Mouse (Mus musculus): ENCODE results near the gene Ablim1. TPM values are rescaled to one million over a fixed set of nuclear protein-coding genes. Genes with fewer than 3 reads are reported as not detected.

Ablim1 gene
- polyA plus RNA-seq, 1 experiment from 2014 or later, result 30.2 TPM

GRCm38 (mm10) chr19:57049592-57050090, 265.1 kb downstream of the Ablim1 start:
- no peak overlapping the region for H3K4me2 ChIP-seq (ENCODE audit: low read length)

GRCm38 (mm10) chr19:57047671-57048320, 266.9 kb downstream of the Ablim1 start:
- peaks cover 12% of the 10 kb centered on the region; the same call in 1 of the 2 replicates for H3K36me3 ChIP-seq (ENCODE audit: control insufficient read depth, insufficient read depth, low read length)
- no peaks in the 10 kb centered on the region for H3K4me1 ChIP-seq (replicated peaks; ENCODE audit: control insufficient read depth, insufficient read depth, low read length)
- H3K27me3 ChIP-seq (replicated peaks; ENCODE audit: control insufficient read depth, insufficient read depth, low read length), result no peaks in the 10 kb centered on the region
- H3K4me2 ChIP-seq (ENCODE audit: low read length), result no peak overlapping the region
- H3K9me3 ChIP-seq (ENCODE audit: control insufficient read depth, low read length), result no peaks in the 10 kb centered on the region
- H3K4me3 ChIP-seq (ENCODE audit: low read depth, low read length), result no peak overlapping the region
- 86% methylated on average over 9 of the region's 9 CpGs for WGBS
- H3K9ac ChIP-seq (ENCODE audit: low read length), result no peak overlapping the region
- ATAC-seq (replicated peaks; ENCODE audit: low FRiP score, low TSS enrichment, low read depth), result no peak
- no peak for DNase-seq (ENCODE audit: low spot score)
- no peak overlapping the region for H3K27ac ChIP-seq (ENCODE audit: low read depth)

More at GRCm38 (mm10) chr19:57049592-57050090, 265.1 kb downstream of the Ablim1 start:
- Histone ChIP-seq H3K27ac (ENCODE audit: low read depth) (no peak overlapping the region), H3K4me1 (replicated peaks; ENCODE audit: control insufficient read depth, insufficient read depth, low read length) (no peaks in the 10 kb centered on the region), H3K27me3 (replicated peaks; ENCODE audit: control insufficient read depth, insufficient read depth, low read length) (no peaks in the 10 kb centered on the region), H3K4me3 (ENCODE audit: low read depth, low read length) (no peak overlapping the region), H3K9me3 (ENCODE audit: control insufficient read depth, low read length) (no peaks in the 10 kb centered on the region), H3K9ac (ENCODE audit: low read length) (no peak overlapping the region), H3K36me3 (ENCODE audit: control insufficient read depth, insufficient read depth, low read length) (no peaks in the 10 kb centered on the region)
- no peak for ATAC-seq (replicated peaks; ENCODE audit: low FRiP score, low TSS enrichment, low read depth)
- no peak for DNase-seq (ENCODE audit: low spot score)
- WGBS, result 73% methylated on average over 16 of the region's 16 CpGs

GRCm38 (mm10) chr19:57039258-57039657, 275.5 kb downstream of the Ablim1 start:
- DNase-seq (ENCODE audit: low spot score) (no peak), ATAC-seq (replicated peaks; ENCODE audit: low FRiP score, low TSS enrichment, low read depth) (no peak)
- Histone ChIP-seq H3K9me3 (ENCODE audit: control insufficient read depth, low read length) (no peaks in the 10 kb centered on the region), H3K27ac (ENCODE audit: low read depth) (no peak overlapping the region), H3K36me3 (ENCODE audit: control insufficient read depth, insufficient read depth, low read length) (peaks cover 48% of the 10 kb centered on the region; the same call in 1 of the 2 replicates), H3K4me1 (replicated peaks; ENCODE audit: control insufficient read depth, insufficient read depth, low read length) (no peaks in the 10 kb centered on the region), H3K4me2 (ENCODE audit: low read length) (no peak overlapping the region), H3K9ac (ENCODE audit: low read length) (no peak overlapping the region), H3K27me3 (replicated peaks; ENCODE audit: control insufficient read depth, insufficient read depth, low read length) (no peaks in the 10 kb centered on the region), H3K4me3 (ENCODE audit: low read depth, low read length) (no peak overlapping the region)
- WGBS, result 67% methylated on average over 6 of the region's 6 CpGs

- Histone ChIP-seq H3K27me3 (replicated peaks; ENCODE audit: control insufficient read depth, insufficient read depth, low read length) (no peaks in the 10 kb centered on the region), H3K9me3 (ENCODE audit: control insufficient read depth, low read length) (no peaks in the 10 kb centered on the region), H3K4me2 (ENCODE audit: low read length) (no peak overlapping the region), H3K4me3 (ENCODE audit: low read depth, low read length) (no peak overlapping the region), H3K36me3 (ENCODE audit: control insufficient read depth, insufficient read depth, low read length) (peaks cover 28% of the 10 kb centered on the region; the same call in 1 of the 2 replicates), H3K4me1 (replicated peaks; ENCODE audit: control insufficient read depth, insufficient read depth, low read length) (no peaks in the 10 kb centered on the region), H3K9ac (ENCODE audit: low read length) (no peak overlapping the region), H3K27ac (ENCODE audit: low read depth) (no peak overlapping the region)
- no peak for DNase-seq (ENCODE audit: low spot score)
- WGBS, result 87% methylated on average over 15 of the region's 15 CpGs
- no peak for ATAC-seq (replicated peaks; ENCODE audit: low FRiP score, low TSS enrichment, low read depth)
Observed at GRCm38 (mm10) chr19:57036860-57037259, 277.9 kb downstream of the Ablim1 start.

GRCm38 (mm10) chr19:57031582-57031981, 283.1 kb downstream of the Ablim1 start:
- no peak overlapping the region for H3K4me3 ChIP-seq (ENCODE audit: low read depth, low read length)
- H3K27me3 ChIP-seq (replicated peaks; ENCODE audit: control insufficient read depth, insufficient read depth, low read length), result no peaks in the 10 kb centered on the region
- no peak overlapping the region for H3K4me2 ChIP-seq (ENCODE audit: low read length)
- no peak overlapping the region for H3K9ac ChIP-seq (ENCODE audit: low read length)
- no peak overlapping the region for H3K27ac ChIP-seq (ENCODE audit: low read depth)
- peaks cover 3% of the 10 kb centered on the region; the same call in 1 of the 2 replicates for H3K9me3 ChIP-seq (ENCODE audit: control insufficient read depth, low read length)
- DNase-seq (ENCODE audit: low spot score) (peak; percentile 70), ATAC-seq (replicated peaks; ENCODE audit: low FRiP score, low TSS enrichment, low read depth) (no peak)
- H3K36me3 ChIP-seq (ENCODE audit: control insufficient read depth, insufficient read depth, low read length), result peaks cover 5% of the 10 kb centered on the region; the same call in 1 of the 2 replicates
- 71% methylated on average over 4 of the region's 4 CpGs for WGBS
- H3K4me1 ChIP-seq (replicated peaks; ENCODE audit: control insufficient read depth, insufficient read depth, low read length), result no peaks in the 10 kb centered on the region

- H3K4me1 ChIP-seq (replicated peaks; ENCODE audit: control insufficient read depth, insufficient read depth, low read length), result no peaks in the 10 kb centered on the region
- H3K4me2 ChIP-seq (ENCODE audit: low read length), result no peak overlapping the region
- no peaks in the 10 kb centered on the region for H3K27me3 ChIP-seq (replicated peaks; ENCODE audit: control insufficient read depth, insufficient read depth, low read length)
- no peak overlapping the region for H3K9ac ChIP-seq (ENCODE audit: low read length)
- H3K4me3 ChIP-seq (ENCODE audit: low read depth, low read length), result no peak overlapping the region
- no peak overlapping the region for H3K27ac ChIP-seq (ENCODE audit: low read depth)
- peaks cover 4% of the 10 kb centered on the region; the same call in 1 of the 2 replicates for H3K9me3 ChIP-seq (ENCODE audit: control insufficient read depth, low read length)
- 89% methylated on average over 6 of the region's 6 CpGs for WGBS
- DNase-seq (ENCODE audit: low spot score) (no peak), ATAC-seq (replicated peaks; ENCODE audit: low FRiP score, low TSS enrichment, low read depth) (no peak)
- H3K36me3 ChIP-seq (ENCODE audit: control insufficient read depth, insufficient read depth, low read length), result no peaks in the 10 kb centered on the region
Observed at GRCm38 (mm10) chr19:57029461-57029860, 285.3 kb downstream of the Ablim1 start.

GRCm38 (mm10) chr19:57028327-57029179, 286.2 kb downstream of the Ablim1 start:
- 59% methylated on average over 8 of the region's 8 CpGs for WGBS
- H3K36me3 ChIP-seq (ENCODE audit: control insufficient read depth, insufficient read depth, low read length), result no peaks in the 10 kb centered on the region
- H3K27ac ChIP-seq (ENCODE audit: low read depth), result no peak overlapping the region
- no peaks in the 10 kb centered on the region for H3K4me1 ChIP-seq (replicated peaks; ENCODE audit: control insufficient read depth, insufficient read depth, low read length)
- H3K9me3 ChIP-seq (ENCODE audit: control insufficient read depth, low read length), result peaks cover 4% of the 10 kb centered on the region; the same call in 1 of the 2 replicates
- H3K9ac ChIP-seq (ENCODE audit: low read length), result no peak overlapping the region
- DNase-seq (ENCODE audit: low spot score), result no peak
- H3K4me3 ChIP-seq (ENCODE audit: low read depth, low read length), result no peak overlapping the region
- no peaks in the 10 kb centered on the region for H3K27me3 ChIP-seq (replicated peaks; ENCODE audit: control insufficient read depth, insufficient read depth, low read length)
- no peak for ATAC-seq (replicated peaks; ENCODE audit: low FRiP score, low TSS enrichment, low read depth)
- H3K4me2 ChIP-seq (ENCODE audit: low read length), result no peak overlapping the region

GRCm38 (mm10) chr19:57026501-57026900, 288.2 kb downstream of the Ablim1 start:
- peaks cover 4% of the 10 kb centered on the region; the same call in 1 of the 2 replicates for H3K9me3 ChIP-seq (ENCODE audit: control insufficient read depth, low read length)
- no peak for DNase-seq (ENCODE audit: low spot score)
- no peak overlapping the region for H3K4me3 ChIP-seq (ENCODE audit: low read depth, low read length)
- no peak overlapping the region for H3K9ac ChIP-seq (ENCODE audit: low read length)
- ATAC-seq (replicated peaks; ENCODE audit: low FRiP score, low TSS enrichment, low read depth), result no peak
- H3K27me3 ChIP-seq (replicated peaks; ENCODE audit: control insufficient read depth, insufficient read depth, low read length), result no peaks in the 10 kb centered on the region
- WGBS, result 63% methylated on average over 4 of the region's 4 CpGs
- H3K27ac ChIP-seq (ENCODE audit: low read depth), result no peak overlapping the region
- H3K4me1 ChIP-seq (replicated peaks; ENCODE audit: control insufficient read depth, insufficient read depth, low read length), result no peaks in the 10 kb centered on the region
- no peaks in the 10 kb centered on the region for H3K36me3 ChIP-seq (ENCODE audit: control insufficient read depth, insufficient read depth, low read length)
- H3K4me2 ChIP-seq (ENCODE audit: low read length), result no peak overlapping the region
